Mouse (Mus musculus) bone marrow macrophage, adult 2 months (primary cell): ENCODE measurements around the gene Cdh12.

Experiments
- CTCF ChIP-seq: IDR thresholded peaks from 2 replicates; pipeline ENCODE4 v1.5.1; 2012; ENCODE audit warnings: low read depth, mild to moderate bottlenecking, low read length, moderate library complexity
- POLR2A ChIP-seq: IDR thresholded peaks from 2 replicates; pipeline ENCODE4 v1.6.1; 2012; ENCODE audit warnings: mild to moderate bottlenecking, low read depth, low read length, borderline replicate concordance

DNA sequence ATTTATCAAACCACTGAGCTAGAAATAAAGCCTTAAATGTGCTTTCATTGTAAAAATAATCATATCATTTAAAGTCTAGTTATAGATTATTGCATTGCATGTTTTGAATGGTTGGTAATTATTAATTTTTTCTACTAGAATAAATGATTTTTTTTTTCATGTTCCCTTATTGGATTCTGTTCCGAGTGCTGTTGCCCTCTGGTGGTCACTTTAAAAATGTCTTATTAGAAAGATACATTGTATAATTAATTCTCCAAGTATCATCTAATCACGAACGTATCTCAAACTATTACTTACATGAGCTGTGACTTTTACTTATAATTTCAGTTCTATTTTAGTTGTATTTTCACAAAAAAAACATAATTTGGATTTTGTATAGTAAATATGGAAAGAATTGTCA, 45.5 kb upstream of the Cdh12 start:
- no peak for TF ChIP-seq CTCF
- no peak for TF ChIP-seq POLR2A
